Mouse (Mus musculus) heart, postnatal 0 days (tissue): ENCODE measurements around the gene Cyren. TPM values are rescaled to one million over a fixed set of nuclear protein-coding genes. Genes with fewer than 3 reads are reported as not detected.

Experiments used
- ATAC-seq: fragments of 200-750 bp; cut with Nextera tagmentation; 2 replicates; pipeline ENCODE4 v1.8.0; 2017; ENCODE audit warnings: low read depth, moderate number of reproducible peaks, moderate library complexity; ENCODE audit not compliant: insufficient read depth
- DNase-seq: peaks from one replicate; pipeline ENCODE4 v3.0.0-alpha.2; 2016; ENCODE audit warnings: low spot score
- H3K27ac ChIP-seq: fragments of 300-500 bp; sonication (generic); 2 replicates; pipeline ENCODE4 v1.5.1; 2014; ENCODE audit warnings: low read depth, mild to moderate bottlenecking
- H3K27me3 ChIP-seq: fragments of 300-500 bp; sonication (generic); 2 replicates; pipeline ENCODE4 v1.6.1; 2014; ENCODE audit warnings: low read length, mixed read lengths; ENCODE audit not compliant: control insufficient read depth, insufficient read depth
- H3K36me3 ChIP-seq: fragments of 300-500 bp; sonication (generic); replicated peaks from 2 replicates; pipeline ENCODE4 v1.6.1; 2014; ENCODE audit warnings: low read length, mixed read lengths; ENCODE audit not compliant: control insufficient read depth, insufficient read depth
- H3K4me1 ChIP-seq: fragments of 300-500 bp; sonication (generic); 2 replicates; pipeline ENCODE4 v1.6.1; 2014; ENCODE audit warnings: antibody characterized with exemption; ENCODE audit not compliant: control insufficient read depth, insufficient read depth
- H3K4me2 ChIP-seq: fragments of 300-500 bp; sonication (generic); 2 replicates; pipeline ENCODE4 v1.6.1; 2014; ENCODE audit warnings: low read depth, mild to moderate bottlenecking, low read length, moderate library complexity
- H3K4me3 ChIP-seq: fragments of 300-500 bp; sonication (generic); 2 replicates; pipeline ENCODE4 v1.5.1; 2014; ENCODE audit warnings: low read depth, low read length
- H3K9ac ChIP-seq: fragments of 300-500 bp; sonication (generic); replicated peaks from 2 replicates; pipeline ENCODE4 v1.6.1; 2014; ENCODE audit warnings: low read depth, low read length, mixed read lengths
- H3K9me3 ChIP-seq: fragments of 300-500 bp; sonication (generic); replicated peaks from 2 replicates; pipeline ENCODE4 v1.6.1; 2016; ENCODE audit warnings: low read length; ENCODE audit not compliant: control insufficient read depth
- CTCF ChIP-seq: IDR thresholded peaks from 2 replicates; pipeline ENCODE4 v1.5.1; 2016; ENCODE audit warnings: antibody characterized with exemption, control low read depth, low read depth
- EP300 ChIP-seq: IDR thresholded peaks from 2 replicates; pipeline ENCODE4 v1.6.1; 2016; ENCODE audit warnings: antibody characterized with exemption, low read depth
- WGBS: fragments of 180-500 bp; shearing (Covaris S2); extraction: QIAGEN DNeasy Blood & Tissue Kit; methylation state at CpG from one replicate; pipeline ENCODE4 v1.1.7; 2014; 5-methylcytosine and 5-hydroxymethylcytosine counted together
- polyA plus RNA-seq: library from polyadenylated mRNA; unstranded; fragments of >200 nt; fragmentation: Nextera tagmentation; extraction: Ambion mirVana; gene quantifications from 2 replicates; pipeline ENCODE4 v1.2.1, GENCODE M21; 2015
- total RNA-seq: library from RNA; depleted of rRNA; stranded (reverse); fragments of >200 nt; gene quantifications from 2 replicates; pipeline ENCODE4 v1.2.3, GENCODE M21; 2014; ENCODE audit warnings: low replicate concordance

Gene Cyren
- total and polyA plus RNA-seq, 2 experiments from 2014 or later, result 6.3 TPM

- 66% methylated on average over 15 of the region's 15 CpGs for WGBS
Observed at GRCm38 (mm10) chr6:34875268-34875761, 2.5 kb downstream of the Cyren start.

GRCm38 (mm10) chr6:34874101-34874921, 3.5 kb downstream of the Cyren start:
- TF ChIP-seq EP300 (peak; percentile 87), CTCF (peak; percentile 23; the same call in 1 of the 2 replicates)
- WGBS, result 30% methylated on average over 21 of the region's 21 CpGs
- DNase-seq (peak; percentile 72), ATAC-seq (peak; percentile 24)
- Histone ChIP-seq H3K4me3 (no peak overlapping the region), H3K9ac (no peak overlapping the region), H3K27me3 (no peaks in the 10 kb centered on the region), H3K4me1 (peaks cover 25% of the 10 kb centered on the region), H3K27ac (peak overlapping the region; percentile 95), H3K4me2 (0 out of 2 replicates have a peak overlapping the region, but pooled peaks have one; percentile 4), H3K36me3 (no peaks in the 10 kb centered on the region), H3K9me3 (no peaks in the 10 kb centered on the region)

More at GRCm38 (mm10) chr6:34875268-34875761, 2.5 kb downstream of the Cyren start:
- Histone ChIP-seq H3K27ac (peak overlapping the region; percentile 95), H3K4me3 (no peak overlapping the region), H3K27me3 (no peaks in the 10 kb centered on the region), H3K9me3 (no peaks in the 10 kb centered on the region), H3K4me2 (peak overlapping the region; percentile 22; the same call in 1 of the 2 replicates), H3K4me1 (peaks cover 25% of the 10 kb centered on the region), H3K9ac (no peak overlapping the region), H3K36me3 (peaks cover under 1% of the 10 kb centered on the region)
- ATAC-seq (no peak), DNase-seq (no peak)
- TF ChIP-seq CTCF, result no peak
- TF ChIP-seq EP300, result no peak

GRCm38 (mm10) chr6:34872871-34873270, 5.0 kb downstream of the Cyren start:
- H3K4me3 ChIP-seq, result no peak overlapping the region
- H3K36me3 ChIP-seq, result no peaks in the 10 kb centered on the region
- no peak for DNase-seq
- TF ChIP-seq CTCF (no peak), EP300 (no peak)
- WGBS, result 73% methylated on average over 10 of the region's 10 CpGs
- no peak for ATAC-seq
- peaks cover 20% of the 10 kb centered on the region for H3K4me1 ChIP-seq
- H3K27me3 ChIP-seq, result no peaks in the 10 kb centered on the region
- no peaks in the 10 kb centered on the region for H3K9me3 ChIP-seq
- H3K9ac ChIP-seq, result no peak overlapping the region
- peak overlapping the region; percentile 95 for H3K27ac ChIP-seq
- H3K4me2 ChIP-seq, result no peak overlapping the region

- H3K4me1 ChIP-seq, result peaks cover 15% of the 10 kb centered on the region
- DNase-seq, result no peak
- H3K4me3 ChIP-seq, result no peak overlapping the region
- no peak for ATAC-seq
- H3K27ac ChIP-seq, result no peak overlapping the region
- no peak overlapping the region for H3K9ac ChIP-seq
- H3K27me3 ChIP-seq, result no peaks in the 10 kb centered on the region
- TF ChIP-seq CTCF, result no peak
- TF ChIP-seq EP300, result no peak
- H3K9me3 ChIP-seq, result no peaks in the 10 kb centered on the region
- no peaks in the 10 kb centered on the region for H3K36me3 ChIP-seq
- 90% methylated on average over 7 of the region's 7 CpGs for WGBS
- H3K4me2 ChIP-seq, result no peak overlapping the region
Observed at GRCm38 (mm10) chr6:34871929-34872328, 5.9 kb downstream of the Cyren start.

- Histone ChIP-seq H3K27me3 (no peaks in the 10 kb centered on the region), H3K4me2 (no peak overlapping the region), H3K4me3 (no peak overlapping the region), H3K4me1 (peaks cover 4% of the 10 kb centered on the region), H3K27ac (no peak overlapping the region), H3K9me3 (no peaks in the 10 kb centered on the region), H3K36me3 (no peaks in the 10 kb centered on the region), H3K9ac (no peak overlapping the region)
- DNase-seq (no peak), ATAC-seq (no peak)
- TF ChIP-seq CTCF (no peak), EP300 (no peak)
- WGBS, result 62% methylated on average over 5 of the region's 5 CpGs
Observed at GRCm38 (mm10) chr6:34870724-34871123, 7.1 kb downstream of the Cyren start.
